Mouse (Mus musculus) kidney, adult 2 months (tissue): ENCODE measurements around the gene Kcnq1.

Source experiments
- CTCF ChIP-seq: fragments of 200-500 bp; conservative IDR thresholded peaks from 2 replicates; pipeline ENCODE4 v1.5.1; 2011; ENCODE audit warnings: low read depth, mild to moderate bottlenecking, control low read depth, low read length, moderate library complexity, mixed read lengths; ENCODE audit not compliant: insufficient read depth, insufficient read length
- POLR2A ChIP-seq: fragments of 200-500 bp; IDR thresholded peaks from one replicate; pipeline ENCODE4 v1.6.1; 2011; ENCODE audit warnings: low read depth, low read length, control low read depth

- TF ChIP-seq CTCF (no peak), POLR2A (no peak)
Observed at GRCm38 (mm10) chr7:143340601-143341281, 234.6 kb downstream of the Kcnq1 start.
